Mouse (Mus musculus) layer of hippocampus, adult 2 months (tissue): ENCODE measurements around the gene Dot1l. TPM values are rescaled to one million over a fixed set of nuclear protein-coding genes. Genes with fewer than 3 reads are reported as not detected.

Experiments used
- DNase-seq, 2 experiments: peaks; one replicate each; pipeline ENCODE4 v3.0.0; 2022; ENCODE audit warnings: low spot score in 2 of 2
- H3K27ac ChIP-seq: fragments of 200-600 bp; 2 replicates; pipeline ENCODE4 v1.8.1; 2022
- H3K4me3 ChIP-seq: fragments of 200-600 bp; 2 replicates; pipeline ENCODE4 v1.8.1; 2022; ENCODE audit warnings: mild to moderate bottlenecking
- CTCF ChIP-seq: fragments of 200-600 bp; conservative IDR thresholded peaks from 2 replicates; pipeline ENCODE4 v1.8.1; 2022; ENCODE audit warnings: antibody characterized with exemption, mild to moderate bottlenecking, moderate library complexity
- long read RNA-seq, 2 experiments: library from polyadenylated mRNA; stranded (forward); transcript quantifications; one replicate each; pipeline ENCODE4 v2.0.0; 2021; ENCODE audit warnings: borderline mapping rate in 2 of 2
- total RNA-seq, 2 experiments: library from RNA; stranded (reverse); gene quantifications; 2 replicates each; pipeline ENCODE4 v1.2.3; 2021

Gene Dot1l
- total RNA-seq, result 10 to 100 TPM; 52.0 to 63.6 TPM
- long read RNA-seq, experiment 1, full-length matches to known transcripts, result 2 of 25 reads
- long read RNA-seq, experiment 1, partial matches to known transcripts, result 13 of 25 reads
- long read RNA-seq, experiment 1, other reads (novel, unspliced or antisense), result 10 of 25 reads
- long read RNA-seq, experiment 2, full-length matches to known transcripts, result 3 of 36 reads
- long read RNA-seq, experiment 2, partial matches to known transcripts, result 16 of 36 reads
- long read RNA-seq, experiment 2, other reads (novel, unspliced or antisense), result 17 of 36 reads

GRCm38 (mm10) chr10:80754594-80755290 lies at the start of gene Dot1l:
Gene Dot1l (plus strand): TSS chr10:80755206.
- no peak for TF ChIP-seq CTCF
- Histone ChIP-seq H3K4me3 (peak within 1 kb of the TSS; percentile 70), H3K27ac (peak within 1 kb of the TSS; percentile 95)
- DNase-seq, result peak; percentile 97 to 99

DNA sequence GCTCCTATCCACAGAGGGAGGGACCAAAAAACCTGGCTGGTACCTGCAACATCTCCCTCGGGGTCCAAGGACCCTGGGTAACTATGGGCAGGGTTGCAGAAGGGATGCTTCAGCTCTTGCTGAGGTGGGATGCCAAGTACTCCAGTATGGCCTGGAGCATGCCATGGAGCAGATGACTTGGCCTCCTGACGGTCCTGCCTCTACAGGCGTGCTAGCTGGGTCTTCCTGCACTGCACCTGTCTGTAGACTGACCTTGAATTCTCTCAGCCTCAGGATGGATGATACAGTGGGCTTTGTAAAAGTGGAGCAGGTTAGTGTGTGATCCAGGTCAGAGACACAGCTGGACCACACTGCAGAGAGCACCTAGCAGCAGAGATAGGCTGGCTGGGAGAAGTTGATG lies 49.5 kb upstream of the Dot1l start:
- no peak for TF ChIP-seq CTCF
- H3K27ac ChIP-seq, result 0 out of 2 replicates have a peak overlapping the region, but pooled peaks have one; percentile 32
- no peak overlapping the region for H3K4me3 ChIP-seq
- DNase-seq, result no peak

DNA sequence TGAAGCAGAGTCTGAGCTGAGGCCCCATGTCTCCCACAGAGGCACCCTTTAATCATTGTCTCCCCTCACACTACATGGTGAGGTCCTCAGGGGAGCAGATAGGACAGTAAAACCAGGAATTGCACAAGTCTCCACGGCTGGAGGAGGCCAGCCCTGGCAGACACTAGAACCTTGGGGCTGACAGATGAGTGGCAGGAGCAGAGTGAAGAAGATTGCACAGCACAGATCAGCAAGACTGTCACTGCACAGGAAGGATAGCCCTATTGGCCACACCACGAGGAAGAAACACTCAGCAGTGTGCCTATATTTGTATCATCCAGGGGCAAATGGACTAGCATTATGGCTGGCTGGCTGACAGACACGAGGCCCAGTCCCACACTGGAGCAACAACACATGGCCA lies 44.2 kb upstream of the Dot1l start:
- Histone ChIP-seq H3K27ac (no peak overlapping the region), H3K4me3 (no peak overlapping the region)
- no peak for DNase-seq
- TF ChIP-seq CTCF, result no peak

DNA sequence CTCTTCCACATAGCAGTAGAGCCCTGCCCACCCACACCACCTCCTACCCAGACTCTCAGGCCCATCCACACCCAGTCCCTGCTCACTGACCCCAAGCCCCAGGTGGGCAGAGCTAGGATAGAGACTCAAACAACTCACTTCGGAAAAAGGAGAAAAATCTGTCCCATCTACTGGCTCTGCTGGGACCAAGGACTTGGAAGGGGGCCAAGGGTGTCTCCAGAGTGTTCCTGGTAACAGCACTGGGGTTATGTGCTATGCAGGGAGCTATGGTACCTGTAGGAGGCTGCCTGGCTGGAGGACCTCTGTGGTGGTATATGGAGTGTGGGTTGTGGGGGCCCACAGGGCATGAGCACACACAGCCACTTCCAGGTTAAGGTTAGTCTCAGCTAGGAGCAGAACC lies 37.7 kb upstream of the Dot1l start:
- DNase-seq, result no peak

GRCm38 (mm10) chr10:80727369-80728127 lies 27.5 kb upstream of the Dot1l start:
- no peak for DNase-seq
- TF ChIP-seq CTCF, result no peak
- Histone ChIP-seq H3K4me3 (no peak overlapping the region), H3K27ac (no peak overlapping the region)

More for the DNA sequence above, 37.7 kb upstream of the Dot1l start:
- H3K4me3 ChIP-seq, result no peak overlapping the region
- no peak overlapping the region for H3K27ac ChIP-seq
- TF ChIP-seq CTCF, result no peak

DNA sequence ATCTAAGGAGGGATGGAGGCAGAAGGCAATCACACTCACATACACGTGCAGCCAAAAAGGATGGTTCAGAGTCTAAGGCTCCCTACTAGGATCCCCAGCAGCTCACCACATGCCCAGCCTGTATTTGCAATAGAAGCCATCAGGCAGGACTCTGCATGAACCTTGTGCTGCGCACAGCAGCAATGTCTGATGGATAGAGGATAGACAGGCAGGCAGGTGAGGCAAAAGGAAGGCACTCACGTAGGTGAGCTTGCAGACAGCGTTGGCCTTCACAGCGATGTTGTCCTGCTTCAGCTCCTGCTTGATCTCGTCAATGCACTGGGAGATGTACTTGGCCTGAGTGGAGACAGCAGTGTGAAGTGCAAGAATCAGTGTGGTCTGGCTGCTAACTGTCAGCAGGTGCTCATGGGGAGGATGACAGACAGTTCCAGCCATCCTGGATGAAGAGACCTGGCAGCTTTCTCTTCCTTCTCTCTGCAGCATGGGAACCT lies 22.4 kb upstream of the Dot1l start:
- no peak for DNase-seq
- TF ChIP-seq CTCF, result no peak

GRCm38 (mm10) chr10:80736731-80737130 lies 18.3 kb upstream of the Dot1l start:
- no peak overlapping the region for H3K4me3 ChIP-seq
- TF ChIP-seq CTCF, result no peak
- H3K27ac ChIP-seq, result peak overlapping the region; percentile 71
- no peak for DNase-seq

More for the DNA sequence above, 22.4 kb upstream of the Dot1l start:
- H3K27ac ChIP-seq, result no peak overlapping the region
- H3K4me3 ChIP-seq, result no peak overlapping the region

- no peak for DNase-seq
- Histone ChIP-seq H3K27ac (no peak overlapping the region), H3K4me3 (no peak overlapping the region)
- TF ChIP-seq CTCF, result peak; percentile 63
Observed at GRCm38 (mm10) chr10:80738657-80739056, 16.3 kb upstream of the Dot1l start.

DNA sequence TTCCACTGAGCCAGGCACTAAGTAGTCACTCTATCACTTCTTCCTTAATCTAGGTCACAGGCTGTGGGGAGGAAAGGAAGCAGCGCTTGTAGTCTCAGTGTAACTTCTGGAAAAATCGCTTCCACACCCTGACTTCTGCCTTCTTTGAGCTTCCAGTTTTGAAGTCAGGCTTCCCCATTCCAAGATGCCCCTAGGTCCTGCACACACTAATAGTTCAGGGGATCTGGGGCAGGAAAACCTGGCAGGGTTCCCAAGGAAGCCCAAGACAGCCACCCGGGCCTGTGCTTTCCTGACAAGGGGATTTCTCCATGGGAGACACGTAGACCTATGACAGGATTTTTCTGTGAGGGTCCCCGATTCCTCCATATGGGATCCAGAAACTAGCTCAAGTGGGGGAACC lies 13.9 kb upstream of the Dot1l start:
- Histone ChIP-seq H3K4me3 (peak overlapping the region; percentile 98), H3K27ac (peak overlapping the region; percentile 97)
- no peak for DNase-seq
- TF ChIP-seq CTCF, result no peak

DNA sequence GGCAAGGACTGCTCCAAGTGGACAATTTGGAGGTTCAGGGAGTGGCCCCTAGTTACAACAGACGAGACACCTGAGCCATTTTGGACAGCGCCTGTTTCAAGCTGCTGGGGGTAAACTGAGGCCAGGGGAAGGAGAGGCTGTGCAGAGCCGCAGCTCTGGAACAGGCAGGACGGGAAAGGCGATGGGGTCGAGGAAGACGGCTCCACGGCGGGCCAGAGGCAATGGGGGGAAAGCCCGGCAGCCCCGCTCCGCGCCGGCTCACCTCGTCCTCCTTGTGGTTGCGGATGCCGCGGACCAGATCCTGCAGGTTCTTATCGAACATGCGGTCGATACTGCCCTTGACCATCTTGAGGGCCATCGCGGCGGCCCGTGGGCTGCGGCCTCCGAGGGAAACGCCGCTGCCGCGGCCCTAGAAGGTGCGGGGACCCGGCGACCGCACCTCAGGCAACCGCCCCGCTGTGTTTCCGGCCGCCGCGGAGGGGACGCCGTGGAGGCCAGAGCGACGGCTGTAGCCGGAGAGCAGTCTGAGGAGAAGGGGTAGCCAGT lies 13.3 kb upstream of the Dot1l start:
- peak overlapping the region; percentile 97 for H3K27ac ChIP-seq
- peak overlapping the region; percentile 98 for H3K4me3 ChIP-seq
- TF ChIP-seq CTCF, result no peak
- no peak for DNase-seq

DNA sequence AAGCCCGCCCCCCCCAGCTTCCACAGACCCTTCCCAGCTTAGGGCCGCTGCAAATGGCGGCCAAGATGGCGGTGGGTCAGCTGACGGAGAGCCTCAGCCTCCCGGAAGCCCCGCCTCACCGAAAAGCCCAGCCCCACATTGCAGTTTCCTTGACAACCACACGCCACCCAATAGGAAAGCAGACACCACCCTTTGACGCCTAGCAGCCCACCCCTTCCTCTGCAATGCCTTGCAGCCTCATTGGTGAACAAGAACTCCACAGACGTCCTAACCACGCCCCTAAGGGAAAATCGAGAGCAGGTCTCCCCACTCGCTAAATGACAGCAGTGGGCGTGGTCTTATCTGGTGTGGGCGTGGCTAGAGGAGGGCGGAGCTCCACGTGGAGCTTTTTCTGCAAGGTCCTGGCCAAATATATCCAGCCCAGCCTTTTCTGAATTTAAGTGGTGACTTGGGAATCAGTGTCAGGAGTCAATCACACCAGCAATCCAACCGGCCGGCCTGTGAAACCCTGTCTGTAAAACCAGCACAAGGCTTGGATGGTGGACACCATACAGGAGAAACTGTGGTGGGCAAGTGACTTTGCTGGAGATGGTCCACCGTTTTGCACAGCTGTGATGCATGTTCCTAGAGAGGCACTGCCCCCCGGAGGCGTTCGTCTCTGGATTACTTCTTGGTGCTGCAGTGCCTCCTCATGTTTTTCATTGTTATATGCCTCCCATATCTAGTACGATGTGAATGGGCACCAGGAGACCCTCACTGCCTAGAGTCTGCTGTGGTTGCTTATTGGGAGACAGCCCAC lies 12.6 kb upstream of the Dot1l start, which contains the start of gene Ap3d1:
Gene Ap3d1, minus strand, starts transcription at position 85 of the 799 bp plus-strand sequence.
- peak; percentile 94 to 100 for DNase-seq
- H3K4me3 ChIP-seq, result peak within 1 kb of the TSS; percentile 98
- peak within 1 kb of the TSS; percentile 97 for H3K27ac ChIP-seq
- TF ChIP-seq CTCF, result no peak

DNA sequence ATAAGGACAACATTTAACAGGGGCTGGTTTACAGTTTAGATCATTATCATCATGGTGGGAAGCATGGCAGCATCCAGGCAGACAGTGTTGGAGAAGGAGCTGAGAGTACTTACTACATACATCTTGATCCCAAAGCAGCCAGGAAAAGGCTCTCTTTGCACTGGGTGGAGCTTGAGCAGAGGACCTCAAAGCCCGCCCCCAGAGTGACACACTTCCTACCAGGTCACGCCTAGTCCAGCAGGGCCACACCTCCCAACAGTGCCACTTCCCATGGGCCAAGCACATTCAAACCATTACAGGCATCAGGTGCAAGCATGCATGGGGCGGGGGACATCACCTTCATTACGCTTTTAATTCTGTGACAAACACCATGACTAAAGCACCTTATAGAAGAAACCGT lies 10.7 kb upstream of the Dot1l start:
- no peak for DNase-seq
- H3K4me3 ChIP-seq, result no peak overlapping the region
- no peak for TF ChIP-seq CTCF

More for the DNA sequence above, 10.7 kb upstream of the Dot1l start:
- H3K27ac ChIP-seq, result no peak overlapping the region
